Mouse (Mus musculus): ENCODE results near the gene B3galt6. TPM values are rescaled to one million over a fixed set of nuclear protein-coding genes. Genes with fewer than 3 reads are reported as not detected.

The B3galt6 gene
- total RNA-seq (2014; rRNA removed) (2.8 TPM in 2 replicates), polyA plus RNA-seq (2012; rRNA removed) (2.5 and 2.6 TPM in 2 replicates)

GRCm38 (mm10) chr4:155992241-155992905 lies at the start of gene B3galt6, which contains the start of gene Sdf4:
Gene B3galt6 (minus strand): TSS chr4:155992649.
Gene Sdf4 (plus strand): TSS chr4:155992872.
- Histone ChIP-seq H3K79me2 (ENCODE audit: control insufficient read depth, insufficient read depth, low read length) (peaks cover 14% of the 10 kb centered on the region; the same call in 1 of the 2 replicates), H3K27ac (replicated peaks; ENCODE audit: insufficient read depth, low read depth, low read length) (peak within 1 kb of the TSS; percentile 91), H3K36me3 (ENCODE audit: control insufficient read depth, insufficient read depth, low read length) (peaks cover 5% of the 10 kb centered on the region; the same call in 1 of the 2 replicates), H3K9ac (ENCODE audit: low read depth, low read length) (peak within 1 kb of the TSS; percentile 93), H3K27me3 (ENCODE audit: control insufficient read depth, insufficient read depth, low read length) (no peaks in the 10 kb centered on the region), H3K4me3 (ENCODE audit: insufficient read depth, low read depth, low read length) (peak within 1 kb of the TSS; percentile 81), H3K4me1 (ENCODE audit: control insufficient read depth, insufficient read depth, low read length) (peaks cover 10% of the 10 kb centered on the region; the same call in 1 of the 2 replicates)
- peak; percentile 81 for TF ChIP-seq CTCF (IDR thresholded peaks at IDR 0.05; ENCODE audit: low read depth, low read length)
- TF ChIP-seq POLR2A (IDR thresholded peaks at IDR 0.05; ENCODE audit: extremely low read depth, insufficient read depth, low read length) = peak; percentile 40; the same call in 1 of the 2 replicates
- WGBS = under 1% methylated on average over 99 of the region's 99 CpGs
- DNase-seq (ENCODE audit: extremely low read depth, low read depth, low spot score) = peak; percentile 64

DNA sequence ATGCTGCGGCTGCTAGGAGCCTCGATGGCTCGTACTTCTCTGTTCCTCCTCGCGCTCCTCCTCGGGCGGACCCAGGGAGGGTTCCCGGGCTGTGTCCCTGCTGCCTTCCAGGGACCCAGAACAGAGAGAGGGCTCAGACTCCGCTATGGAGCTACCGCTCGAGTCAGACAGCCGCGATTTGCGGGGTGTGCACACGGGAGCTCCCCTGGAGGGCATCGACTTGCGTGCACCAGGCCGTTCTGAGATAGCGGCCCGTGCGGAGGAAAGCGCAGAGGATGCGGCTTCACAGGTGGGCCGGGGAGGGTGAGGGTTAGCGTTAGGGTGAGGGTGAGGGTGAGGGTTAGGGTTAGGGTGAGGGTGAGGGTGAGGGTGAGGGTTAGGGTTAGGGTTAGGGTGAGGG lies 42.5 kb upstream of the B3galt6 start:
- TF ChIP-seq POLR2A (IDR thresholded peaks at IDR 0.05; ENCODE audit: extremely low read depth, insufficient read depth, low read length) = no peak
- no peak for TF ChIP-seq CTCF (IDR thresholded peaks at IDR 0.05; ENCODE audit: low read depth, low read length)
- peaks cover 4% of the 10 kb centered on the region; the same call in 1 of the 2 replicates for H3K79me2 ChIP-seq (ENCODE audit: control insufficient read depth, insufficient read depth, low read length)
- 56% methylated on average over 25 of the region's 25 CpGs for WGBS
- no peaks in the 10 kb centered on the region for H3K27me3 ChIP-seq (ENCODE audit: control insufficient read depth, insufficient read depth, low read length)
- H3K4me1 ChIP-seq (ENCODE audit: control insufficient read depth, insufficient read depth, low read length) = peaks cover 18% of the 10 kb centered on the region
- no peak for DNase-seq (ENCODE audit: extremely low read depth, low read depth, low spot score)
- H3K4me3 ChIP-seq (ENCODE audit: insufficient read depth, low read depth, low read length) = peak overlapping the region; percentile 8; the same call in 1 of the 2 replicates
- H3K9ac ChIP-seq (ENCODE audit: low read depth, low read length) = no peak overlapping the region
- no peak overlapping the region for H3K27ac ChIP-seq (replicated peaks; ENCODE audit: insufficient read depth, low read depth, low read length)
- no peaks in the 10 kb centered on the region for H3K36me3 ChIP-seq (ENCODE audit: control insufficient read depth, insufficient read depth, low read length)

GRCm38 (mm10) chr4:156034301-156034700 lies 41.9 kb upstream of the B3galt6 start:
- Histone ChIP-seq H3K9ac (ENCODE audit: low read depth, low read length) (no peak overlapping the region), H3K36me3 (ENCODE audit: control insufficient read depth, insufficient read depth, low read length) (no peaks in the 10 kb centered on the region), H3K27ac (replicated peaks; ENCODE audit: insufficient read depth, low read depth, low read length) (no peak overlapping the region), H3K79me2 (ENCODE audit: control insufficient read depth, insufficient read depth, low read length) (peaks cover 4% of the 10 kb centered on the region; the same call in 1 of the 2 replicates), H3K4me1 (ENCODE audit: control insufficient read depth, insufficient read depth, low read length) (peaks cover 18% of the 10 kb centered on the region), H3K4me3 (ENCODE audit: insufficient read depth, low read depth, low read length) (no peak overlapping the region), H3K27me3 (ENCODE audit: control insufficient read depth, insufficient read depth, low read length) (no peaks in the 10 kb centered on the region)
- DNase-seq (ENCODE audit: extremely low read depth, low read depth, low spot score) = no peak
- WGBS = 93% methylated on average over 4 of the region's 4 CpGs
- TF ChIP-seq POLR2A (IDR thresholded peaks at IDR 0.05; ENCODE audit: extremely low read depth, insufficient read depth, low read length) = no peak
- no peak for TF ChIP-seq CTCF (IDR thresholded peaks at IDR 0.05; ENCODE audit: low read depth, low read length)

DNA sequence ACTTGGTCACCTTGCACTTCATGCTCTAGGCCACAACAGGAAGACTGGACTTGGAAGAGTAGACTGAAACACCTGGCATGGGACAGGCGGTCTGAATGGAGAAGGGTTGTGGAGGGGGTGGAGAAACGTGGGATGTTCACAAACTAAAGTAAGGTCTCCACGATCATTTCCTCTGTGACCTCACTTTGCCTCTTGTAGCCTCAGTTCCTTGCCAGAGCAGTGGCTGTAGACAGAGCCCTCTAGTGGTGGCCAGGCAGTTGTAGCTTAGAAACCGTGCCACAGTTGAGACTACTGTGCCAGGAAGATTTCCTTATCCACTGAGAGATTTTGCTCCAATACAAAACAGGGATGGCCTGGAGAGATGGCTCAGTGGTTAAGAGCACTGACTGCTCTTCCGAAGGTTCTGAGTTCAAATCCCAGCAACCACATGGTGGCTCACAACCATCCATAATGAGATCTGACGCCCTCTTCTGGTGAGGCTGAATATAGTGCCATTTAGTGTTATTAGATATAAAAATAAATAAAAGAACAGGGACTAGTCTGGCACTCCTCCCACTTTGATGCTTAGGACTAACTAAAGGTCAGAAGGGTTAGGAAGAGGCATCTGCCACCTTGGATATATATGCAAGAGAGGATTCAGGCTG lies 41.1 kb upstream of the B3galt6 start:
- DNase-seq (ENCODE audit: extremely low read depth, low read depth, low spot score) = peak; percentile 61
- Histone ChIP-seq H3K27ac (replicated peaks; ENCODE audit: insufficient read depth, low read depth, low read length) (no peak overlapping the region; the same call in 1 of the 2 replicates), H3K4me3 (ENCODE audit: insufficient read depth, low read depth, low read length) (no peak overlapping the region; the same call in 1 of the 2 replicates)

DNA sequence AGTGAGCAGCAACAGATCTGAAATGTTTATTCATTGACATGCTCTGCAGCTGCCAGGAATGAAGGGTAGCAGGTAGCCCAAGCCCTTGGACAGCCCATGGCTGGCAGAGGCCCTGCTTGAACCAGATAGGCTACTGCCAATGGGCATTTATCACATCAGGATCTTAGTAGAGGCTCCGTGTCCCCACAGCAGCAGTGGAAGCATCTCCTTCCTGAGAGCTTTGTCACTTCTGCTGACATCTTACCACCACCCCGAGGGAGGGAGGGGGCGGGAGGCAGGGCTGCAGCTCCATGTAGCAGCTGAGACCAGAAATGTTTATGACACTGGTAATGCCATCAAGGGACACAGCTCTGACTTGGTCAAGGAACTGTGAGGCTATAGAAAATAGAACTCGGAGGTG lies 40.4 kb upstream of the B3galt6 start:
- H3K4me3 ChIP-seq (ENCODE audit: insufficient read depth, low read depth, low read length) = no peak overlapping the region
- H3K4me1 ChIP-seq (ENCODE audit: control insufficient read depth, insufficient read depth, low read length) = peaks cover 18% of the 10 kb centered on the region
- no peaks in the 10 kb centered on the region for H3K36me3 ChIP-seq (ENCODE audit: control insufficient read depth, insufficient read depth, low read length)
- peaks cover 4% of the 10 kb centered on the region; the same call in 1 of the 2 replicates for H3K79me2 ChIP-seq (ENCODE audit: control insufficient read depth, insufficient read depth, low read length)
- H3K9ac ChIP-seq (ENCODE audit: low read depth, low read length) = no peak overlapping the region
- 79% methylated on average over 4 of the region's 4 CpGs for WGBS
- TF ChIP-seq POLR2A (IDR thresholded peaks at IDR 0.05; ENCODE audit: extremely low read depth, insufficient read depth, low read length) = no peak
- TF ChIP-seq CTCF (IDR thresholded peaks at IDR 0.05; ENCODE audit: low read depth, low read length) = no peak
- H3K27me3 ChIP-seq (ENCODE audit: control insufficient read depth, insufficient read depth, low read length) = no peaks in the 10 kb centered on the region
- DNase-seq (ENCODE audit: extremely low read depth, low read depth, low spot score) = peak; percentile 16
- peak overlapping the region; percentile 85 for H3K27ac ChIP-seq (replicated peaks; ENCODE audit: insufficient read depth, low read depth, low read length)

More for the DNA sequence above, 41.1 kb upstream of the B3galt6 start:
- no peak overlapping the region for H3K9ac ChIP-seq (ENCODE audit: low read depth, low read length)
- TF ChIP-seq CTCF (IDR thresholded peaks at IDR 0.05; ENCODE audit: low read depth, low read length) (peak; percentile 76), POLR2A (IDR thresholded peaks at IDR 0.05; ENCODE audit: extremely low read depth, insufficient read depth, low read length) (no peak)
- H3K4me1 ChIP-seq (ENCODE audit: control insufficient read depth, insufficient read depth, low read length) = peaks cover 18% of the 10 kb centered on the region
- no peaks in the 10 kb centered on the region for H3K27me3 ChIP-seq (ENCODE audit: control insufficient read depth, insufficient read depth, low read length)
- H3K36me3 ChIP-seq (ENCODE audit: control insufficient read depth, insufficient read depth, low read length) = no peaks in the 10 kb centered on the region
- WGBS = 40% methylated on average over 6 of the region's 6 CpGs
- peaks cover 4% of the 10 kb centered on the region; the same call in 1 of the 2 replicates for H3K79me2 ChIP-seq (ENCODE audit: control insufficient read depth, insufficient read depth, low read length)

All from liver, adult 2 months (tissue).